Mouse (Mus musculus) lung, postnatal 4 days (tissue): ENCODE measurements around the gene Nup153.

Source experiments
- DNase-seq, 2 experiments: peaks; one replicate each; pipeline ENCODE4 v3.0.0; 2021

The Nup153 gene

DNA sequence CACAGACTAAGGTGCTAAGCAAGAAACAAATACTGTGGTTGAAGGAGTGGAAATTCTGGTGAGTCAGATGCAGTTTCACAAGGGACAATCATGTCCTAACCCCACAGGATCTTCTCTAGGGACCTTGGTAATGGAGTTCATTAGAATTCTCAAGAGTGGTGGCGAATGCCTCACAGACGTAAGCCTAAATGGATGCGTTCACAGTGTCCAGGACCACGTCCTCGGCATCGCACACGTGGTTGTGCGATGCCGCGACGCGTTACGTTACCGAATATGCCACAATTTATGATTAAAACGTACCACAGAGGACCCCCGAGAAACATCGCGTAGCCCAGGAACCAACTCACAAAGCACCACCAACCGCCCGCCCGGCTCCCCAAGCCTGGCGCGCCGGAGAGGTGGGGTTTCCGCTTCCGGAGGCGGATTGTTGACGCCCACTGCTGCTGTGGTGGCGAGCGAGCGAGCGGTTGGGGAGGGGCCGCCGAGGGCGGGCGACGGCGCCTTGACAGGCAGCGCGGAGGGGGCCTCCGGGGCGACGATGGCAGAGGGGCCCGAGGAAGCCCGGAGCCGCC lies 58.6 kb downstream of the Nup153 start, which contains the start of gene Fam8a1:
Fam8a1 (plus strand) TSS at position 475 of the 572 bp plus-strand sequence.
- peak; percentile 94 to 95 for DNase-seq

DNA sequence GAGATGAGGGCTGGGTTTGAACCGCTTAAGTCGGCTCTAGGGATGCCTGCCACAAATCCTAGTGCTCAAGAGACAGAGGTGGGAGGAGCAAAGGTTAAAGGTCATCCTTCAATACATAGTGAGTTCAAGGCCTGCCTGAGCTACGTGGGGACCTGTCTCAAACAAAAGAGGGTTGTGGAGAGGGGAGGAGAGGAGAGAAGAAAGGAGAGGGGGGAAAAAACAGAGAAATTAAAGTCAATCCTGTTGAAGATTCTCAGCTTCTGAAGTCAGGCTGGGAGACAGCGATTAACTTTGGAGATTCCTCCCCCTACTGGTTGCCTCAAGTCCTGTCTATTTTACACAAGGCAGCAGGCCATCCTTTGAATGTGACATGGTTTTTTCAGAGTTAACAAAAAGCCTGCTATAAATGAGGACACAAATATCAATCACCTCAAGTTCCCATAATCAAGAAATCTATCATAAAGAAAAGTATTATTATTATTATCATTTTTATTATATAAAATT lies 64.2 kb downstream of the Nup153 start:
- peak in 1 of 2 experiments; percentile 30 for DNase-seq

- no peak for DNase-seq
Measured at GRCm38 (mm10) chr13:46659211-46659610, 68.5 kb downstream of the Nup153 start.

GRCm38 (mm10) chr13:46654566-46654965 lies 73.2 kb downstream of the Nup153 start:
- DNase-seq, result no peak

DNA sequence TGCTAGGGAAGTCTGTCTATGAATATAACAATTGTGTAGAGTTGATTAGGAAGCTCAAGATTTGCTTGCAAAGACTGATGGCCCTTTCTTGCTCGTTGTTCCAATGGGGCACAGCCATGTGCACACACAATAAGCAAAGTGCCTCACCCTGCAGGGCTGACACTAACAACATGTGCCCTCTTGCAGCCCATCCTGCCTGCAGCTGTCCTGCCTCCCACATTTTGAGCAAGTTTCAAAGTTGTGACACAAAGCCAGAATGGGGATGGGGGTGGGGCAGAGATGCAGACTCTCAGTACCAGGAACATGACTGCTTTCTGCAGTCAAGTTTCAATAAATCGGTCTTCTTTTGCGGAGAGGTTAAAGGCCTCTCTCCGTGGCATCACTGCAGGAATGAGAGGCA lies 74.1 kb downstream of the Nup153 start:
- DNase-seq, result no peak

DNA sequence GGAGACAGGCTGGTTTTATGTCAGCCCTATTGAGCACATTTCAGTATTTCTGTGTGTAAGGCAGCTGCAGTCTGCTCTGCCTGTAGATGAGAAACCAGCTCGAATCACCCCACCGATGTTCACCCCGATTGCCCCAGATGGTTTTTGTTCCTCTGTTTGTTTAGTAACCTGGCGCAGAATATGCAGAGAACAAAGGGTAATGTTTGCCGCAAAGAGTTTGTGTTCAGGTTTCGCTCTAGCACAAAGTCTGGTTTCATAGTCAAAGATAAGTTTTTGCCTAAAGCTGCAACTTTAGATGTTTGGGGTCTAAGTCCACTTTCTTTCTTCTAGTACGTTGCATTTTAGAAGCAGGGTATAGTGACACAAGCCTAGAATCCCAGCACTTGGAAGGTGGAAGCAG lies 75.1 kb downstream of the Nup153 start:
- DNase-seq, result no peak

DNA sequence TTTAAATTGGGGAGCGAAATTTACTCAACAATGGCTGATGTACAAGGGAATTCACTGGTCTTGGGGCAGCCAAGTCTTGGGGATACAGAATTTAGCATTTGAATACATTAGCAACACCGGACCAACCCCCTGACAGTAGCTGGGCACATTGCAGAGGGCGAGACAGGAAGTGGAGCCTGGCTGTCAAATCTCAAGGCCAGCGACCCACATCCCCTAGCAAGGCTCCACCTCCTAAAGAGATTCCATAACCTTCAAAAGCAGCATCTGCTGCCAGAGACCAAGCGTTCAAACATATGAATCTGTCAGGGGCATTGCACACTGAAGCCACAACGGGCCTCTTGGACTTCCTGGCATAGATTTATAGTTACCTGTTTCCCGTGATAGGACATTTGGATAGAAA lies 75.9 kb downstream of the Nup153 start:
- DNase-seq, result no peak

DNA sequence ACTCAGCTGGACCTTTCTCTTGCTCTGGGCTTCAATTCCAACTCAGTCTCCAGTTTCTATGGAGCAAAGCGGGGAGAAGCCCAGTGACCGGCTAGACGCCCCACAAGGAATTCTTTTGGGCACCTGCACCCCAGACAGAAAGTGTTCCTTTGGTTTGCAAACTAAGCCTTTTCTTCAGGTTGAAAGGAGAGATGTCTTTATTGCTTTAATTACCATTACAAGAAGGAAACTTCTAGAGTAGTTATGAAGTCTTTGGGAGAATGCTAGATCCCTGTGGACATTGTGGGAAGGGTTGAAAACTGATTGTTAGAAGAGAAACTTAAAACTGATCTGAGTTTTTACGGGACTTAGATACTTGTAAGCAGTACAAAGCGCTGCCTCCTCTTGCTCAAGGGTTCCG lies 82.3 kb downstream of the Nup153 start:
- no peak for DNase-seq

DNA sequence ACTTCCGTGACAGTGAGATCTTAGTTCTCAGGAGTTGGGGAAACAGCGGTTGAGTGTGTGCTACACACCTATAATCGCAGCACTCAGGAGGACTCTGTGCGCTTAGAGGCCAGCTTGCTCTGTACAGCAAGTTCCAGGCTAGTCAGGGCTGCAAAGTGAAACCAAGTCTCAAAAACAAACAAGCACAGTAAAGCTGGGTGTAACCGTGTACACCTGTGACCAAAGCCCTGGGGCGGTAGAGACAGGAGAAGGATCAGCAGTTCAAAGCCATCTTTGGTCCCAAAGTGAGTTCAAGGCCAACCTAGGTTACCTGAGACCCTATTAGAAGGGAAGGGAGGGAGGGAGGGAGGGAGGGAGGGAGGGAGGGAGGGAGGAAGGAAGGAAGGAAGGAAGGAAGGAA lies 83.6 kb downstream of the Nup153 start:
- no peak for DNase-seq

- no peak for DNase-seq
Measured at GRCm38 (mm10) chr13:46642318-46642717, 85.4 kb downstream of the Nup153 start.

DNA sequence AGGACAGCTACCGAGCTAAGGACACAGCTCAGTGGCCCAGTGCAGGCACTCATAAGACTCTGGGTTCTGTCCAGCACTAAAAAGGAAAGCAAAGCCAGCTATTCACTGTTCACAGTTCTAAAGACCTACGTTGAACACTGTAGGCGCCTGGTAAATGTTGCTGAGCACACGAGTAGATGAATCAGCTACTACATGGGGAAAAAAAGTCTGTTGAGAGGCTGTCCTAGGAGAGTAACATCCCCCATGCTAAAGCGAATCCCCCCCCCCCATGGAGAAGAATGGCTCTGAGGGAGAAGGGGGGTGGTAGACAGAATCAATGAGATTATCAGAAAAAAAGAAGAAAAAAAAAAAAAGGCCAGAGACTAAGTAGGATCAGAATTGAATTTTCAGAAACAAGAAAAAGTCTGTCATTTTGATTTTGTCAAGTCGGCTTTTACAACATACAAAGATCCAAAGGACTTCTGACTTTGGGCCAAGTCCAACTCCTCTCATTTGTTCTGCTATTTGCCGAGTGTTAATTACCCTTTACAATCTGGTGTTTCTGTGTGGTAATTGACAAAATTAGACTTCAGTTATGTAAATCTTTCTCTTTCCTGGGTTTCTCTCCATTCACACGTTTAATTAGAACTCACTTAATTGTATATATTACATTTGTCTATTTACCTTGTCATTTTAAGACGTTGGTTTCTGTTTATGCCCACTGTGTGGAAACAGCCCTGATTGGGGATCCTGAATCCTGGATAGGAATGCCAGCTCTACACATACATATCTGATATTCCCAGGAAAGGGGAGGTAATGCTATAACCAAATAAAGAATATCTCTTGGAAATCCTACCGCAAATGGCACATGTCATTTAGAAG lies 86.9 kb downstream of the Nup153 start:
- no peak for DNase-seq

DNA sequence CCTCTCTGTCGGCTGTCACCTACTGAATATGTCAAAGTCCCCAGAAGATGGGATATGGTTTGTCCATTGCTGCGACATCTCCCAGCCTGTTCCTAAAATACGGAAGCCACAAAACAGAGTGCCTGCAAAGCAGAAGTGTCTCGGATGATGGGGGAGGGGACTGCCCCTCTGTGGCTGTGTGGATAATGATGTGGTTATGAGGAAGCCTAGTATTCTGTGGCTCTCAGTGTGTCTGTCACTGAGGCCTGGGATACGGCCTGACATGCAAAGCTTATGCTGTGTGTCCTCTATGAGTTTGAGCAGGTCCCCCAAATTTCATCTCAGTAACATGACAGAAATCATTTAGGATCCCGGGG lies 93.6 kb downstream of the Nup153 start:
- DNase-seq, result no peak

DNA sequence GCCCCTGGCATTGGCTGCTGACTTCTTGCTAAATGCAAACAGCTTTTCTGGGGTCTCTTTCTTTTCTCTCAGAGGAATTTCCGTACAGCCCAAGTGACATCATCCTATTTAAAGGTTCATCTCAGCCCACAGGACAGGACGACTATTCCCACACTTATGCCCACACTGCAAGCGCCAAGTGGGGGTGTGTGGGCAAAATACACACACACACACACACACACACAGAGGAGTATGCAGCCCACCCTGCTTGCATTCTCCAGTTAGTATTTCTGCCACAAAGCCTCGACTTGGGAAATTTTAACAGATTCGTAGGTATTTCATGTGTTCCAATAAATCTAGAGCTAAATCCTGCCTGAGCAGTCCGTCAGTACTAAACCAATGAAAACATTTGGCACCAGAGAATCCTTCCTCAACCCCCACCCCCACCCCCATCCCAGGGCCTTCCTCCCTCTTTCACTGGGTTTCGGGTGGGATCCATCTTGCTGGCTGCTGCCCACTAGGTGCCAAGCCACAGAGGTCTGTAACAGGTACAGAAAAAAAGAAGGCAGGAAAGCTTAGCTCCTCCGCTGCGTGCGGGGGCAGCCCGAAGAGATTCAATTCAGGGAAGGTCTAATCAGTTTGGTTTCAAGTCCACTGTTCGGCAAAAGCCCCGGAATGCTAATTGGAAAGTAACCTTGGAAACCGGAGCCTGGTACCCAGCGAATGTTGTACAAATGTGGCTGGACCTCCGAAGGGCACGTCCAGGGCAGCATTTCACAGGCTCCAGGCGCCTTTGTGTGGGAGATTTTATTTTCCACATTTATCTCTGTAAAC lies 94.2 kb downstream of the Nup153 start:
- DNase-seq, result no peak

DNA sequence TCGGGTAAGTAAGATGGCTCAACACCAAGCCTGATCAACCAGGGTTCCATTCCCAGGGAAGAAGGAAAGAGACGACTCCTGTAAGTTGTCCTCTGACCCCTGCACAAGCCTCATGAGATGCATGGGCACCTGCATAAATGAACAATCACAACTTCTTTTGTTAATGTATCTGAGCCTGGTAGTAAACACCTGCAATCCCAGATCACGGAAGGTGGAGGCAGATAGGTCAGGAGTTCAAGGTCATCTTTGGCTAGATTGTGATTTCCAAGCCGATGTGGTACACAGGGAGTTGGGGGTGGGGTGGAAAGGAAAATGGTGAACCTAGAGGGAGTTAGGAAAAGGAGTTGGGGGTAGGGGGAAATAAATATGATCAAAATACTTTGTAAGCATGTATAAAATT lies 94.9 kb downstream of the Nup153 start:
- no peak for DNase-seq
